Mouse (Mus musculus): ENCODE data around the gene Mrap.

GRCm38 (mm10) chr16:90724051-90724450, 14.0 kb upstream of the Mrap start:
- no peak for TF ChIP-seq GATA1 (IDR thresholded peaks at IDR 0.05; ENCODE audit: borderline replicate concordance, low read length)
- TF ChIP-seq FLI1 (IDR thresholded peaks at IDR 0.05; ENCODE audit: low read length) = no peak
